Mouse (Mus musculus): Measurements from ENCODE around the gene Jak1.

GRCm38 (mm10) chr4:101220946-101221345 lies 44.1 kb downstream of the Jak1 start:
- no peak for TF ChIP-seq POLR2A (IDR thresholded peaks at IDR 0.05; ENCODE audit: control insufficient read depth, extremely low read depth, insufficient read depth, low read length, poor library complexity)
- TF ChIP-seq CTCF (IDR thresholded peaks at IDR 0.05; ENCODE audit: borderline replicate concordance, control insufficient read depth, extremely low read depth, insufficient read depth, low read length, poor library complexity): no peak

All from thymus, adult 2 months (tissue).